Mouse (Mus musculus) heart, adult 2 months (tissue): ENCODE results near the gene Tph1. TPM values are rescaled to one million over a fixed set of nuclear protein-coding genes. Genes with fewer than 3 reads are reported as not detected.

Source experiments
- DNase-seq, 2 experiments: peaks; one replicate each; pipeline ENCODE4 v3.0.0; 2021
- H3K27ac ChIP-seq: fragments of 200-600 bp; 2 replicates; pipeline ENCODE4 v1.8.1; 2022
- H3K27me3 ChIP-seq: fragments of 200-500 bp; 2 replicates; pipeline ENCODE4 v1.6.1; 2012; ENCODE audit warnings: mild to moderate bottlenecking, low read length, inconsistent platforms, mixed read lengths; ENCODE audit not compliant: control insufficient read depth, insufficient read depth
- H3K36me3 ChIP-seq: fragments of 200-500 bp; 2 replicates; pipeline ENCODE4 v1.6.1; 2012; ENCODE audit warnings: low read length, inconsistent platforms; ENCODE audit not compliant: control insufficient read depth, insufficient read depth
- H3K4me1 ChIP-seq: fragments of 200-500 bp; 2 replicates; pipeline ENCODE4 v1.6.1; 2011; ENCODE audit warnings: low read length; ENCODE audit not compliant: control insufficient read depth, insufficient read depth
- H3K4me3 ChIP-seq: fragments of 200-600 bp; 2 replicates; pipeline ENCODE4 v1.8.1; 2022
- H3K79me2 ChIP-seq: fragments of 200-500 bp; replicated peaks from 2 replicates; pipeline ENCODE4 v1.6.1; 2012; ENCODE audit warnings: mild to moderate bottlenecking, inconsistent platforms, low read length, moderate library complexity, mixed read lengths; ENCODE audit not compliant: control insufficient read depth, insufficient read depth
- H3K9ac ChIP-seq: fragments of 200-500 bp; 2 replicates; pipeline ENCODE4 v1.6.1; 2012; ENCODE audit warnings: low read depth, mild to moderate bottlenecking, control low read depth, inconsistent platforms, low read length, mixed read lengths
- CTCF ChIP-seq: fragments of 200-600 bp; IDR thresholded peaks from 2 replicates; pipeline ENCODE4 v1.8.1; 2022; ENCODE audit warnings: antibody characterized with exemption, mild to moderate bottlenecking, moderate library complexity
- EP300 ChIP-seq: fragments of 200-500 bp; IDR thresholded peaks from 2 replicates; pipeline ENCODE4 v1.6.1; 2011; ENCODE audit warnings: low read depth, low read length, control low read depth; ENCODE audit not compliant: insufficient read depth
- POLR2A ChIP-seq: fragments of 200-500 bp; IDR thresholded peaks from 2 replicates; pipeline ENCODE4 v1.6.1; 2011; ENCODE audit warnings: mild to moderate bottlenecking, low read depth, low read length, control low read depth; ENCODE audit not compliant: insufficient read depth
- WGBS: fragments of 180-500 bp; shearing (Covaris S2); methylation state at CpG from one replicate; pipeline ENCODE4 v1.1.7; 2018; 5-methylcytosine and 5-hydroxymethylcytosine counted together
- intact Hi-C: fragments of 180-260 bp; cut with DNase I; formaldehyde crosslinking; loops from one replicate; pipeline ENCODE4 v1.15.1; 2025
- polyA plus RNA-seq: library from polyadenylated mRNA; depleted of rRNA; stranded (reverse); fragments of >200 nt; gene quantifications from 2 replicates; pipeline ENCODE4 v1.2.3, GENCODE M21; 2012; rRNA removed
- total RNA-seq, 2 experiments: library from RNA; stranded (reverse); gene quantifications; 2 replicates each; pipeline ENCODE4 v1.2.3; 2021

Tph1 gene
- total and polyA plus RNA-seq, 3 experiments: 0.23 TPM; not detected in 2

- DNase-seq: no peak
- Histone ChIP-seq H3K79me2 (no peaks in the 10 kb centered on the region), H3K36me3 (no peaks in the 10 kb centered on the region), H3K27ac (no peak overlapping the region), H3K27me3 (no peaks in the 10 kb centered on the region), H3K4me3 (no peak overlapping the region), H3K4me1 (no peaks in the 10 kb centered on the region), H3K9ac (no peak overlapping the region)
- WGBS: 68% methylated on average over 4 of the region's 4 CpGs
- TF ChIP-seq EP300 (no peak), CTCF (no peak), POLR2A (no peak)
- intact Hi-C loops: no loop called here
These were observed 70.3 kb downstream of the Tph1 start for GRCm38 (mm10) chr7:46602079-46602478.

- H3K27ac ChIP-seq: no peak overlapping the region
- no peaks in the 10 kb centered on the region for H3K4me1 ChIP-seq
- H3K4me3 ChIP-seq: no peak overlapping the region
- no peak overlapping the region for H3K9ac ChIP-seq
- 59% methylated on average over 5 of the region's 5 CpGs for WGBS
- no peaks in the 10 kb centered on the region for H3K36me3 ChIP-seq
- intact Hi-C loops: no loop called here
- TF ChIP-seq EP300 (no peak), CTCF (no peak), POLR2A (no peak)
- H3K27me3 ChIP-seq: no peaks in the 10 kb centered on the region
- no peak for DNase-seq
- H3K79me2 ChIP-seq: no peaks in the 10 kb centered on the region
These were observed 71.2 kb downstream of the Tph1 start for GRCm38 (mm10) chr7:46601097-46601496.

- Histone ChIP-seq H3K4me3 (no peak overlapping the region), H3K4me1 (no peaks in the 10 kb centered on the region), H3K27ac (no peak overlapping the region), H3K27me3 (no peaks in the 10 kb centered on the region), H3K36me3 (no peaks in the 10 kb centered on the region), H3K9ac (no peak overlapping the region), H3K79me2 (no peaks in the 10 kb centered on the region)
- TF ChIP-seq CTCF (no peak), EP300 (no peak), POLR2A (no peak)
- intact Hi-C loops: no loop called here
- no peak for DNase-seq
- WGBS: 100% methylated on average over 2 of the region's 2 CpGs
These were observed 75.3 kb downstream of the Tph1 start for GRCm38 (mm10) chr7:46597006-46597405.

Other genes starting within 250 kb of the Tph1 start
- 1 to 10 TPM; 2.9 to 5.1 TPM for gene Sergef, start 32.7 kb downstream of the Tph1 start, total RNA-seq
- gene Sergef, start 32.7 kb downstream of the Tph1 start, polyA plus RNA-seq: 3.6 and 4.9 TPM in 2 replicates
- 1 to 10 TPM; 3.8 to 4.0 TPM for gene Saal1, start 38.1 kb upstream of the Tph1 start, total RNA-seq
- gene Saal1, start 38.1 kb upstream of the Tph1 start, polyA plus RNA-seq: 2.3 and 3.1 TPM in 2 replicates
- 1 to 10 TPM; 1.5 to 2.7 TPM for gene Saa3, start 43.2 kb upstream of the Tph1 start, total RNA-seq
- 0.38 and 1.2 TPM in 2 replicates for gene Saa3, start 43.2 kb upstream of the Tph1 start, polyA plus RNA-seq
- not detected for gene Saa4, start 60.1 kb upstream of the Tph1 start, total RNA-seq
- gene Saa4, start 60.1 kb upstream of the Tph1 start, polyA plus RNA-seq: not detected in 2 replicates
- gene Saa1, start 70.4 kb upstream of the Tph1 start, total RNA-seq: not detected
- gene Saa1, start 70.4 kb upstream of the Tph1 start, polyA plus RNA-seq: not detected in 2 replicates
- not detected for gene Saa2, start 79.3 kb upstream of the Tph1 start, total RNA-seq
- gene Saa2, start 79.3 kb upstream of the Tph1 start, polyA plus RNA-seq: not detected in 2 replicates
- gene Hps5, start 123.5 kb upstream of the Tph1 start, total RNA-seq: 1 to 10 TPM; 7.5 to 9.2 TPM
- 5.2 and 8.4 TPM in 2 replicates for gene Hps5, start 123.5 kb upstream of the Tph1 start, polyA plus RNA-seq
- 10 to 100 TPM; 15.7 to 17.2 TPM for gene Gtf2h1, start 123.6 kb upstream of the Tph1 start, total RNA-seq
- gene Gtf2h1, start 123.6 kb upstream of the Tph1 start, polyA plus RNA-seq: 4.8 and 8.9 TPM in 2 replicates
- gene Ldha, start 168.9 kb upstream of the Tph1 start, total RNA-seq: 100 to 1,000 TPM; 738 to 741 TPM
- 674 and 1,134 TPM in 2 replicates for gene Ldha, start 168.9 kb upstream of the Tph1 start, polyA plus RNA-seq
- not detected for gene Ldhc, start 188.7 kb upstream of the Tph1 start, total RNA-seq
- 1.1 and 2.3 TPM in 2 replicates for gene Ldhc, start 188.7 kb upstream of the Tph1 start, polyA plus RNA-seq
- 10 to 100 TPM; 56.5 to 62.5 TPM for gene Tsg101, start 247.4 kb upstream of the Tph1 start, total RNA-seq
- gene Tsg101, start 247.4 kb upstream of the Tph1 start, polyA plus RNA-seq: 64.3 and 97.0 TPM in 2 replicates